Mouse (Mus musculus) erythroblast, embryonic 14.5 days (primary cell): Measurements from ENCODE around the gene Slc7a1.

Experiments
- GATA1 ChIP-seq: IDR thresholded peaks from 2 replicates; pipeline ENCODE4 v1.6.1; 2012; ENCODE audit warnings: low read length, inconsistent platforms, mixed read lengths
- TAL1 ChIP-seq: IDR thresholded peaks from 3 replicates; pipeline ENCODE4 v1.6.1; 2012; ENCODE audit warnings: low read length, inconsistent platforms, mixed read lengths

GRCm38 (mm10) chr5:148397418-148397817 lies 2.3 kb downstream of the Slc7a1 start:
- no peak for TF ChIP-seq TAL1
- no peak for TF ChIP-seq GATA1
